Mouse (Mus musculus) hindbrain, embryonic 15.5 days (tissue): ENCODE results near the gene Bcl2l13. TPM values are rescaled to one million over a fixed set of nuclear protein-coding genes. Genes with fewer than 3 reads are reported as not detected.
"Not testable (repeated sequence)": the region's sequence is repeated elsewhere in the genome, so short reads cannot be mapped to it uniquely, and the experiment has no call there.

Experiments
- ATAC-seq: fragments of 200-750 bp; cut with Nextera tagmentation; 2 replicates; pipeline ENCODE4 v1.8.0; 2017; ENCODE audit warnings: low read depth, moderate number of reproducible peaks, moderate TSS enrichment; ENCODE audit not compliant: low FRiP score
- H3K27ac ChIP-seq: fragments of 300-500 bp; sonication (generic); replicated peaks from 2 replicates; pipeline ENCODE4 v1.5.1; 2015; ENCODE audit warnings: mild to moderate bottlenecking, inconsistent platforms
- H3K27me3 ChIP-seq: fragments of 300-500 bp; sonication (generic); 2 replicates; pipeline ENCODE4 v1.6.1; 2015; ENCODE audit warnings: control low read depth, inconsistent platforms
- H3K36me3 ChIP-seq: fragments of 300-500 bp; sonication (generic); 2 replicates; pipeline ENCODE4 v1.6.1; 2015; ENCODE audit warnings: control low read depth, inconsistent platforms
- H3K4me1 ChIP-seq: fragments of 300-500 bp; sonication (generic); replicated peaks from 2 replicates; pipeline ENCODE4 v1.6.1; 2015; ENCODE audit warnings: control low read depth, inconsistent platforms
- H3K4me2 ChIP-seq: fragments of 300-500 bp; sonication (generic); 2 replicates; pipeline ENCODE4 v1.6.1; 2015; ENCODE audit warnings: moderate library complexity, mild to moderate bottlenecking, inconsistent platforms
- H3K4me3 ChIP-seq: fragments of 300-500 bp; sonication (generic); 2 replicates; pipeline ENCODE4 v1.5.1; 2015; ENCODE audit warnings: mild to moderate bottlenecking, inconsistent platforms
- H3K9ac ChIP-seq: fragments of 300-500 bp; sonication (generic); 2 replicates; pipeline ENCODE4 v1.6.1; 2015; ENCODE audit warnings: inconsistent platforms
- H3K9me3 ChIP-seq: fragments of 300-500 bp; sonication (generic); 2 replicates; pipeline ENCODE4 v1.6.1; 2016; ENCODE audit warnings: control low read depth, inconsistent platforms
- WGBS: fragments of 180-500 bp; shearing (Covaris S2); methylation state at CpG from one replicate; pipeline ENCODE4 v1.1.7; 2015; 5-methylcytosine and 5-hydroxymethylcytosine counted together
- polyA plus RNA-seq: library from polyadenylated mRNA; unstranded; fragments of >200 nt; fragmentation: Nextera tagmentation; extraction: Ambion mirVana; gene quantifications from 2 replicates; pipeline ENCODE4 v1.2.1, GENCODE M21; 2015

The Bcl2l13 gene
- polyA plus RNA-seq, 1 experiment from 2014 or later, result 29.8 TPM

DNA sequence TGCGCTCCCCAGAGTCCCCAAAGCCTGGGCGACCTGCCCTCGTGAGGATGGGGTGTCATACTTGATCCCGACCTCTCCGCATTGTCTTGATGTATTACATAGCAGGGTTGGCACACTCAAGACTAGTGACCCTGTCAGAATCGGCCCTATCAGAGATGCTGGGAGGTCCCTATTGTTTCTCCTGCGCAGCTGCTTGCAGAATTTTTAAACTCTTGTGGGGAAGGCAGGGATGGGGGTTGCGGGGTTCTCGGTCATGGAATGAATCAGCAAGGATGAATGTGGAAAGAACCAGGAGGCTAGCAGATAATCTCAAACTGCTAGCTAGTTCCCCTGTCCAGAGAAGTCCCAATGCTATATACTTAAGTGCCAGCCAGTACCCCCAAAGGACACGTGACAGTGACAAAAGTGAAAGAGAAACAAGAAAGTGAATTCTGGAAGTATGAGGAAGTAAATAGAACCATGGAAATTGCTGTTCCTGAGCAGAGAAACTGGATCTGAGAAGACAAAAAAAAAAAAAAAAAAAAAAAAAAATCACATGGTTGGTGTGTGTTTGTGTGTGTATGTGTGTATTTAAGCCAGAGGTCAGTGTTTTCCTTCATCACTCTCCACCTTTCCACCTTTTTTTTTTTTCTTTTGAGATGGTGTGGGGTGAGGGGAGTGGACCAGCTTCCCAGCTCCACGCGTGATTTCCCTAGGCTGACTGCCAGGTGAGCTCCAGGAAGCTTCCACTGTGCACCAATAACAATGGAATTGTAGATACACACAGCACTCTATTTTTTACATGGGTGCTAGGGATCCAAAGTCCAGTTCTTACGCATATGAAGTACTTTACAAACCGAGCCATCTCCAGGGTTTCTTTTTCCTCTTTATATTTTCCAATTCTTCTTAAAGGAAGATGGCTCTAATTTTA is 81.2 kb downstream of the Bcl2l13 start:
- H3K27me3 ChIP-seq, ATAC-seq, H3K9me3 ChIP-seq, H3K36me3 ChIP-seq: not testable (repeated sequence)
- H3K4me3 ChIP-seq, result peak overlapping the region; percentile 71
- 25% methylated on average over 10 of the region's 14 CpGs for WGBS
- H3K4me1 ChIP-seq, result peaks cover 21% of the 10 kb centered on the region
- 0 out of 2 replicates have a peak overlapping the region, but pooled peaks have one; percentile 2 for H3K27ac ChIP-seq
- peak overlapping the region; percentile 85 for H3K4me2 ChIP-seq
- H3K9ac ChIP-seq, result peak overlapping the region; percentile 56

GRCm38 (mm10) chr6:120917975-120918374 is 82.0 kb downstream of the Bcl2l13 start:
- 71% methylated on average over 3 of the region's 3 CpGs for WGBS
- Histone ChIP-seq H3K4me1 (peaks cover 21% of the 10 kb centered on the region), H3K36me3 (no peaks in the 10 kb centered on the region), H3K9ac (no peak overlapping the region), H3K4me2 (no peak overlapping the region), H3K27ac (no peak overlapping the region), H3K27me3 (no peaks in the 10 kb centered on the region), H3K4me3 (no peak overlapping the region), H3K9me3 (no peaks in the 10 kb centered on the region)
- ATAC-seq, result no peak

GRCm38 (mm10) chr6:120924791-120925321 is 88.8 kb downstream of the Bcl2l13 start:
- H3K4me3 ChIP-seq, H3K27ac ChIP-seq, H3K9me3 ChIP-seq, H3K9ac ChIP-seq, H3K27me3 ChIP-seq, ATAC-seq, H3K4me1 ChIP-seq, H3K4me2 ChIP-seq, H3K36me3 ChIP-seq: not testable (repeated sequence)
- WGBS, result 70% methylated on average over 2 of the region's 2 CpGs

DNA sequence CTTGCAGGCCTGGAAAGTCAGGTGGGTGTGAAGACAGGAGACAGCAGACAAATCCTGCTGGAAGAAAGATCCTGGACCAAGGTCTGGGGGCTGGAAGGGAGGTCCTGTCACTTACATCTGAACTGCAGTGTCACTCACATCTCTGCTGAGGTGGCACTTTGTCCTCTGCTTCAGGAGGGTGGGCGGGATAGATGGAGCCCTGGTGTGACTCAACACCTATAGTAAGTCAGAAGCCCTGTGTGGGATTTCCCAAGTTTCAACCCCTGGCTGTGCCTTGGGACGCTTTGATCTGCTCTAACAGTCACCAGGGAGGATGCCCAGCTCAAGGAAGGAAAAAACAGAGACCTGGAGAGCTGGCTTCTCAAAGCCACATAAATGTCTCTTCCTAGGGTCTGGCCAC is 90.9 kb downstream of the Bcl2l13 start:
- H3K36me3 ChIP-seq, result peaks cover 7% of the 10 kb centered on the region; the same call in 1 of the 2 replicates
- no peak overlapping the region for H3K4me2 ChIP-seq

DNA sequence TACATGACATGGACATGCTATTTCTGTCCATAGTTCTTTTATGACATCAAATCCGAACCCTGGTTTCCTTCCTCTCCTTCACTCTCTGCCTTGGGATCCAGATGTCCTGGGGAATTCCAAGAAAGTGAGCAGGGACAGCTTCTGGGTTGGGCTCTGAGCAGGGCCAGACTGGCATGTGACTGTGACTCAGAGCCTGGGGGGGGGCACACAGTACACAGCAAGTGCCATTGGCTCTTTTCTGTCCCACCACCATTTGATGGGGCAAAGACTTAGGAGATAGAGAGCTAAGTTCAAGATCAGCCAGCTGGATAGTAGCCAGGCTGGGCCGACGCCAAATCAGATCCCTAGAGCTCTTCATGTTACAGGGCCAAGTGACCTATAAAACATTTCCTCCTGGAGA is 91.8 kb downstream of the Bcl2l13 start:
- no peak overlapping the region for H3K4me2 ChIP-seq
- no peaks in the 10 kb centered on the region for H3K9me3 ChIP-seq
- H3K27me3 ChIP-seq, result no peaks in the 10 kb centered on the region
- H3K4me1 ChIP-seq, result no peaks in the 10 kb centered on the region
- no peak overlapping the region for H3K4me3 ChIP-seq
- WGBS, result 82% methylated on average over 3 of the region's 3 CpGs
- no peak for ATAC-seq
- H3K36me3 ChIP-seq, result peaks cover 16% of the 10 kb centered on the region; the same call in 1 of the 2 replicates
- no peak overlapping the region for H3K27ac ChIP-seq
- no peak overlapping the region for H3K9ac ChIP-seq

More for the DNA sequence above, 90.9 kb downstream of the Bcl2l13 start:
- Histone ChIP-seq H3K9me3 (no peaks in the 10 kb centered on the region), H3K27me3 (no peaks in the 10 kb centered on the region), H3K4me3 (no peak overlapping the region), H3K4me1 (no peaks in the 10 kb centered on the region), H3K9ac (no peak overlapping the region), H3K27ac (no peak overlapping the region)
- WGBS, result 64% methylated on average over 2 of the region's 2 CpGs
- no peak for ATAC-seq

- ATAC-seq, result no peak
- WGBS, result 78% methylated on average over 1 of the region's 1 CpGs
- H3K36me3 ChIP-seq, result peaks cover 32% of the 10 kb centered on the region
Observed at GRCm38 (mm10) chr6:120929421-120929820, 93.4 kb downstream of the Bcl2l13 start.

DNA sequence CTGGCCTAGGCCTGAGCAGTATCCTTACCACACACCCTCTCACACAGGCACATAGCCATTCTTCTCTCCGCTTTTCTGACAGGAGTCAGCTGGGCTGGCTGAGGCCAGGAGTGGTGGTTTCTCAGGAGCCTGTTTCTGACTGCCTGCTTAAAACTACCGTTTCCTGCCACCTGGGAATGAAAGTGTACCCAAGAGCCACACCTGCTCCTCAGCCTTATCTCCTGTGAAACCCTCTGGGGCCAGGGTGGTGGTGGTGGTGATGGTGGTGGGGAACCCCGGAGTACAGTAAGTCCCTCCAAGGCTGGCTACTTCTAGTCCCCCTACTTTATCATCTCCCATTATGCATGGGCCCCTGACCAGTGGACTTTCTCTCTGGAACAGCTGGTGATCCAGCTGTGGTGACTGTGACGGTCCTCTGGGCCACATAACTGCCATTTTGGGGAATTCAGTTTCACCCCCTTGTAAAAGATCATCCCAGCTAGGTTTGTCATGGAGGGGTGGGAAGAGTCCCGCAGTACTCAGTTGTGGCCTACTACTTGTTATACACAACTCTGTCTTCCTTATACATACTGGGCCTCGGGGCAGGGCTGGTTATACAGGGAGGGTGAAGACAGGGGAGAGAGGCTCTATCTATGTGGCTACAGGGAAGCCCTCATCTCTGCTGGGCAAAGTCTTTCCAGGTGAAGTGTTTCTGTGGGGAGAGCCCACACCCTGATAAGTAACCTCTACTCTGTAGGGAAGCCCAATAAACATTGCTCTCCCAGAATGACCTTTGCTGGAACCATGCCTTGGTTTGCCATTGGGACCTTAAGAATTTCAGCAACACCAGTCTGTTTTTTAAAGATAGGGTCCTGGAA is 94.7 kb downstream of the Bcl2l13 start:
- Histone ChIP-seq H3K27ac (no peak overlapping the region), H3K9ac (no peak overlapping the region), H3K4me1 (no peaks in the 10 kb centered on the region), H3K4me2 (no peak overlapping the region), H3K9me3 (no peaks in the 10 kb centered on the region), H3K4me3 (no peak overlapping the region), H3K36me3 (peaks cover 37% of the 10 kb centered on the region), H3K27me3 (no peaks in the 10 kb centered on the region)
- no peak for ATAC-seq
- 87% methylated on average over 6 of the region's 6 CpGs for WGBS

More at GRCm38 (mm10) chr6:120929421-120929820, 93.4 kb downstream of the Bcl2l13 start:
- Histone ChIP-seq H3K27me3 (no peaks in the 10 kb centered on the region), H3K4me2 (no peak overlapping the region), H3K9me3 (no peaks in the 10 kb centered on the region), H3K4me1 (no peaks in the 10 kb centered on the region), H3K9ac (no peak overlapping the region), H3K27ac (no peak overlapping the region), H3K4me3 (no peak overlapping the region)

DNA sequence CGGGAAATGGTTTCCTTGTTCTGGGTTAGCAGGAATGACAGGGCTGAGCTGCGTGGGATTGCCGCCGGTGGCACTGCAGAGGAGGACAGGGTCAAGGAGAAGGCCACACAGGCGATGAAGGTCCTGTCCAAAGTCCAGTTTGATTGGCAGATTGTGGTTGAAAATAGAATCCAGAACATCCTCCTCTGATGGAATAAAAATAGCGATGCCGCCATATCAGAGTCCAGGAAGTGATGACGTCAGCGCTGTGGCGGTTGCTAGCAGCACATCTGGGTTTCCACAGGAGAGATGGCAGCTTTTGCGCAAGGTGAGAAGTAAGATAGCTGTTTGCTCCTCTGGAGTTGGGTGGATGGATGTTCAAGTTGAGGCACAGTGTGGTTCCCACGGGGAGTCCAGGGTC is 96.6 kb downstream of the Bcl2l13 start:
- peaks cover 37% of the 10 kb centered on the region for H3K36me3 ChIP-seq
- no peak overlapping the region for H3K4me2 ChIP-seq
- no peak overlapping the region for H3K4me3 ChIP-seq
- H3K4me1 ChIP-seq, result no peaks in the 10 kb centered on the region
- H3K27ac ChIP-seq, result no peak overlapping the region
- H3K9me3 ChIP-seq, result no peaks in the 10 kb centered on the region
- 92% methylated on average over 12 of the region's 12 CpGs for WGBS
- no peaks in the 10 kb centered on the region for H3K27me3 ChIP-seq
- ATAC-seq, result no peak
- no peak overlapping the region for H3K9ac ChIP-seq

DNA sequence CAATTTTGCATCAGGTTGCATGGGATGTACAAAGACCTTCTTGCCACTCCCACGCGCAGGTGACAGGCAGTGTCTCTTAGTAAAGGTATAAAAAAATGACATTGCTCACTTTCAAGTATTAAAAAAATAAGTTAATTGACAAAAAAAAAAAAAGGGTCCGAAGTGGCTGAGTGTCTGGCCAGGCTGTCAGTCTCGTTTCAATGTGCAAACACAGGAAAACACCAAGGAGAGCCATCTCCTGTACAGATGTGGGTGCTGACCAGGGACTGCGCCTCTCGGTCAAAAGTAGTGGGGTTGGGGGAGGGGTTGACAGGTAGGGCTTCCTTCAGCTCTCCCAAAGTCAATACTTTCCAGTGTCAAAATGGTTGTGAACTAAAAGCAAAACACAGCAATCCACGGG is 97.7 kb downstream of the Bcl2l13 start:
- H3K27me3 ChIP-seq, result no peaks in the 10 kb centered on the region
- WGBS, result 93% methylated on average over 7 of the region's 7 CpGs
- H3K4me3 ChIP-seq, result no peak overlapping the region
- peaks cover 37% of the 10 kb centered on the region for H3K36me3 ChIP-seq
- H3K4me1 ChIP-seq, result no peaks in the 10 kb centered on the region
- ATAC-seq, result no peak
- H3K4me2 ChIP-seq, result no peak overlapping the region
- no peak overlapping the region for H3K9ac ChIP-seq
- H3K27ac ChIP-seq, result no peak overlapping the region
- no peaks in the 10 kb centered on the region for H3K9me3 ChIP-seq

DNA sequence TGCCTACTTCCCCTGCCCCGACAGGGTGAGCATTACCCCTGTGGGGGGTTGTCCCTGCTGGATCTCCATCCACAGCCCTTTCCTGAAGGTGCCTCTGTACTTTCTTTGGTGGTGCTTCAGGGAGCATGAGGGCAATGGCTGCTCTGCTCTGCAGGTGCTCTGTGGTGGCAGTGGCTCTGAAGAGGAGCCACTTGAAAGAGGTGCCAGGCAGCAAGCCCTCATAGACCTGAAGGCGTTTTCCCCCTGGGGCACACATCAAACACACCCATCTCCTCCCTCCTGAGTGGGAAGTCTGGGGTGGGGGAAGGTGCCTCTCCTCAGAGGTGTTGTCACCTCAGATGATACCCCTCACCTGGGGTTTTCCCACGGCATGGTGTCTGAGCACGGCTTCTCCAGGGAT is 98.2 kb downstream of the Bcl2l13 start:
- Histone ChIP-seq H3K9me3 (no peaks in the 10 kb centered on the region), H3K27me3 (no peaks in the 10 kb centered on the region), H3K36me3 (peaks cover 33% of the 10 kb centered on the region), H3K4me1 (no peaks in the 10 kb centered on the region), H3K27ac (no peak overlapping the region), H3K4me3 (no peak overlapping the region), H3K4me2 (no peak overlapping the region), H3K9ac (no peak overlapping the region)
- no peak for ATAC-seq
- 84% methylated on average over 4 of the region's 4 CpGs for WGBS

DNA sequence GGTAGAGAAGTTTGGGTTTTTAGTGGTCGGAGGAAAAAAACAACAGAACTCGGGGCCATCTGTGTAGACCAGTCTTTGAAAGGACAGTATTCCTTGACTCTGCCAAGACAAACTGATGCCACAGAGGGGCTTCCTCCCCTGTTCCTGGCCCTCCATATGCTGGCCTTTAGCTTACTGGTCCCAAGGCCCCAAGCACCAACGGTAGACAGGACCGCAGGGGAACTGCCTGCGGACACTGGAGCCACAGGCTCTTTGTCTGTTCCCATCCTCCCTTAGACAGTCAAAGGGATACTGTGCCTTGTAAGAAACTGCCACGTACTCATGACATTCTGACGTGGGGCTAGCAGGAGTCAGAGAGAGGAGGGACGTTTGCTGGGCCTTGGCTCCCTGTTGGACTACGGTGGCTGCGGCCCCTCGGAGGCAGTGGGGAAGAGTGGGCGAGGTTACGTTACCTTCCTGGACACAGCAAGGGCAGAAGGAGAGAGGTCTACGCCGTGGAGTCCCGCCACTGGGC is 101.1 kb downstream of the Bcl2l13 start:
- Histone ChIP-seq H3K36me3 (peaks cover 27% of the 10 kb centered on the region), H3K27me3 (no peaks in the 10 kb centered on the region), H3K9ac (no peak overlapping the region), H3K4me3 (no peak overlapping the region), H3K4me1 (no peaks in the 10 kb centered on the region), H3K27ac (no peak overlapping the region), H3K4me2 (no peak overlapping the region), H3K9me3 (no peaks in the 10 kb centered on the region)
- 89% methylated on average over 16 of the region's 16 CpGs for WGBS
- ATAC-seq, result no peak
